Mouse (Mus musculus): Measurements from ENCODE around the gene Brpf3. TPM values are rescaled to one million over a fixed set of nuclear protein-coding genes. Genes with fewer than 3 reads are reported as not detected.

The Brpf3 gene
- polyA plus RNA-seq (2014; fragmentation: Illumina TruSeq; extraction: RNeasy Lipid Tissue Mini Kit (QIAGEN cat#74804); ENCODE audit: low read depth, low replicate concordance) = 37.9 TPM

GRCm38 (mm10) chr17:28800671-28801412, at the start of gene Brpf3:
Brpf3 (plus strand) TSS chr17:28801090.

GRCm38 (mm10) chr17:28769121-28769874, 31.6 kb upstream of the Brpf3 start, which contains the start of gene Mapk13:
Mapk13 (plus strand) TSS chr17:28769297.

GRCm38 (mm10) chr17:28858205-28858604, 57.3 kb downstream of the Brpf3 start, which contains the start of gene Pnpla1:
Pnpla1 (plus strand) TSS chr17:28858411.

Other genes with a start within 250 kb of the Brpf3 start
- gene Clps, start 240.3 kb upstream of the Brpf3 start, polyA plus RNA-seq (2014; fragmentation: Illumina TruSeq; extraction: RNeasy Lipid Tissue Mini Kit (QIAGEN cat#74804); ENCODE audit: low read depth, low replicate concordance) = not detected
- not detected for gene Lhfpl5, start 225.4 kb upstream of the Brpf3 start, polyA plus RNA-seq (2014; fragmentation: Illumina TruSeq; extraction: RNeasy Lipid Tissue Mini Kit (QIAGEN cat#74804); ENCODE audit: low read depth, low replicate concordance)
- 1,031 TPM for gene Srpk1, start 178.4 kb upstream of the Brpf3 start, polyA plus RNA-seq (2014; fragmentation: Illumina TruSeq; extraction: RNeasy Lipid Tissue Mini Kit (QIAGEN cat#74804); ENCODE audit: low read depth, low replicate concordance)
- gene Slc26a8, start 110.9 kb upstream of the Brpf3 start, polyA plus RNA-seq (2014; fragmentation: Illumina TruSeq; extraction: RNeasy Lipid Tissue Mini Kit (QIAGEN cat#74804); ENCODE audit: low read depth, low replicate concordance) = 109 TPM
- gene Mapk14, start 109.8 kb upstream of the Brpf3 start, polyA plus RNA-seq (2014; fragmentation: Illumina TruSeq; extraction: RNeasy Lipid Tissue Mini Kit (QIAGEN cat#74804); ENCODE audit: low read depth, low replicate concordance) = 10.1 TPM
- gene AC170998.1, start 75.0 kb upstream of the Brpf3 start, polyA plus RNA-seq (2014; fragmentation: Illumina TruSeq; extraction: RNeasy Lipid Tissue Mini Kit (QIAGEN cat#74804); ENCODE audit: low read depth, low replicate concordance) = 0.56 TPM
- 0.28 TPM for gene Mapk13, start 31.8 kb upstream of the Brpf3 start, polyA plus RNA-seq (2014; fragmentation: Illumina TruSeq; extraction: RNeasy Lipid Tissue Mini Kit (QIAGEN cat#74804); ENCODE audit: low read depth, low replicate concordance)
- 0.15 TPM for gene Pnpla1, start 57.3 kb downstream of the Brpf3 start, polyA plus RNA-seq (2014; fragmentation: Illumina TruSeq; extraction: RNeasy Lipid Tissue Mini Kit (QIAGEN cat#74804); ENCODE audit: low read depth, low replicate concordance)
- 3.5 TPM for gene 4930539E08Rik, start 114.2 kb downstream of the Brpf3 start, polyA plus RNA-seq (2014; fragmentation: Illumina TruSeq; extraction: RNeasy Lipid Tissue Mini Kit (QIAGEN cat#74804); ENCODE audit: low read depth, low replicate concordance)
- gene Pxt1, start 142.8 kb downstream of the Brpf3 start, polyA plus RNA-seq (2014; fragmentation: Illumina TruSeq; extraction: RNeasy Lipid Tissue Mini Kit (QIAGEN cat#74804); ENCODE audit: low read depth, low replicate concordance) = 42.1 TPM
- 37.3 TPM for gene Kctd20, start 150.9 kb downstream of the Brpf3 start, polyA plus RNA-seq (2014; fragmentation: Illumina TruSeq; extraction: RNeasy Lipid Tissue Mini Kit (QIAGEN cat#74804); ENCODE audit: low read depth, low replicate concordance)
- gene Stk38, start 206.9 kb downstream of the Brpf3 start, polyA plus RNA-seq (2014; fragmentation: Illumina TruSeq; extraction: RNeasy Lipid Tissue Mini Kit (QIAGEN cat#74804); ENCODE audit: low read depth, low replicate concordance) = 46.0 TPM
- 177 TPM for gene Srsf3, start 231.5 kb downstream of the Brpf3 start, polyA plus RNA-seq (2014; fragmentation: Illumina TruSeq; extraction: RNeasy Lipid Tissue Mini Kit (QIAGEN cat#74804); ENCODE audit: low read depth, low replicate concordance)